Mouse (Mus musculus): ENCODE results near the gene Add3. TPM values are rescaled to one million over a fixed set of nuclear protein-coding genes. Genes with fewer than 3 reads are reported as not detected.

Add3 gene
- total and polyA plus RNA-seq, 3 experiments = 16.3 to 18.4 (median 16.4) TPM

- no peak for TF ChIP-seq MXI1 (IDR thresholded peaks at IDR 0.05; ENCODE audit: low read depth, low read length)
- TF ChIP-seq NELFE (IDR thresholded peaks at IDR 0.05; ENCODE audit: low read depth, low read length) = no peak
- no peak for TF ChIP-seq MAX (IDR thresholded peaks at IDR 0.05; ENCODE audit: low read length)
- no peak for TF ChIP-seq ETS1 (conservative IDR thresholded peaks at IDR 0.05; ENCODE audit: low read depth, low read length)
- no peak for TF ChIP-seq TBP (conservative IDR thresholded peaks at IDR 0.05; ENCODE audit: low read depth, low read length)
- TF ChIP-seq MAFK (IDR thresholded peaks at IDR 0.05; ENCODE audit: insufficient replicate concordance, low read length) = no peak
- TF ChIP-seq PAX5 (IDR thresholded peaks at IDR 0.05; ENCODE audit: low read length) = no peak
- H3K4me3 ChIP-seq (replicated peaks in 1 of 3; ENCODE audit: low read depth in 2 of 3, low read length in 2 of 3, poor library complexity in 1 of 3) = no peak overlapping the region
Measured at GRCm38 (mm10) chr19:53206986-53207385, 66.7 kb downstream of the Add3 start.

GRCm38 (mm10) chr19:53208830-53209229, 68.6 kb downstream of the Add3 start:
- DNase-seq (ENCODE audit: extremely low read depth) = no peak
- dilution Hi-C loops (cut with MboI; ENCODE audit: extremely low pct_ligation_motif_present, extremely low pct_unique_long_range_greater_than_20kb, low sequenced_read_pairs) (no loop called here), in situ Hi-C loops (cut with MboI; ENCODE audit: low pct_ligation_motif_present, low pct_unique_long_range_greater_than_20kb, low sequenced_read_pairs) (no loop called here)
- Histone ChIP-seq H3K4me1 (ENCODE audit: control insufficient read depth in 1 of 2, insufficient read depth in 2 of 2) (peaks cover 3 to 53% of the 10 kb centered on the region in 2 experiments; a peak in 3 of 4 replicates), H3K27me3 (replicated peaks) (no peaks in the 10 kb centered on the region), H3K4me3 (replicated peaks in 1 of 3; ENCODE audit: low read depth in 2 of 3, low read length in 2 of 3, poor library complexity in 1 of 3) (no peak overlapping the region), H3K9ac (ENCODE audit: insufficient read depth, low read depth) (no peak overlapping the region), H3K9me3 (replicated peaks; ENCODE audit: low read length) (no peaks in the 10 kb centered on the region), H3K79me2 (replicated peaks; ENCODE audit: control insufficient read depth, extremely low read depth, insufficient read depth, poor library complexity, severe bottlenecking) (no peaks in the 10 kb centered on the region), H3K4me2 (ENCODE audit: insufficient read depth, low read depth, poor library complexity, severe bottlenecking) (no peak overlapping the region), H3K36me3 (replicated peaks in 1 of 2; ENCODE audit: control insufficient read depth in 1 of 2, insufficient read depth in 1 of 2, low read length in 1 of 2) (no peaks in the 10 kb centered on the region), H3K27ac (ENCODE audit: insufficient read depth, low read depth) (no peak overlapping the region)
- TF ChIP-seq TBP (conservative IDR thresholded peaks at IDR 0.05; ENCODE audit: low read depth, low read length) (no peak), USF2 (conservative IDR thresholded peaks at IDR 0.05; ENCODE audit: low read depth, low read length) (no peak), NRF1 (IDR thresholded peaks at IDR 0.05; ENCODE audit: low read depth, low read length) (peak; percentile 55), ELF1 (IDR thresholded peaks at IDR 0.05; ENCODE audit: low read depth, low read length) (peak; percentile 42; the same call in 1 of the 2 replicates)

More at GRCm38 (mm10) chr19:53206986-53207385, 66.7 kb downstream of the Add3 start:
- DNase-seq (ENCODE audit: extremely low read depth) = no peak
- Histone ChIP-seq H3K36me3 (replicated peaks in 1 of 2; ENCODE audit: control insufficient read depth in 1 of 2, insufficient read depth in 1 of 2, low read length in 1 of 2) (no peaks in the 10 kb centered on the region), H3K27me3 (replicated peaks) (no peaks in the 10 kb centered on the region), H3K4me2 (ENCODE audit: insufficient read depth, low read depth, poor library complexity, severe bottlenecking) (no peak overlapping the region), H3K79me2 (replicated peaks; ENCODE audit: control insufficient read depth, extremely low read depth, insufficient read depth, poor library complexity, severe bottlenecking) (no peaks in the 10 kb centered on the region), H3K27ac (ENCODE audit: insufficient read depth, low read depth) (no peak overlapping the region), H3K9ac (ENCODE audit: insufficient read depth, low read depth) (no peak overlapping the region), H3K9me3 (replicated peaks; ENCODE audit: low read length) (peaks cover 3% of the 10 kb centered on the region), H3K4me1 (ENCODE audit: control insufficient read depth in 1 of 2, insufficient read depth in 2 of 2) (peaks cover 3 to 41% of the 10 kb centered on the region in 2 experiments; a peak in 3 of 4 replicates)
- dilution Hi-C loops (cut with MboI; ENCODE audit: extremely low pct_ligation_motif_present, extremely low pct_unique_long_range_greater_than_20kb, low sequenced_read_pairs) (no loop called here), in situ Hi-C loops (cut with MboI; ENCODE audit: low pct_ligation_motif_present, low pct_unique_long_range_greater_than_20kb, low sequenced_read_pairs) (no loop called here)

GRCm38 (mm10) chr19:53210251-53210650, 70.0 kb downstream of the Add3 start:
- Histone ChIP-seq H3K27me3 (replicated peaks) (no peaks in the 10 kb centered on the region), H3K9ac (ENCODE audit: insufficient read depth, low read depth) (no peak overlapping the region), H3K79me2 (replicated peaks; ENCODE audit: control insufficient read depth, extremely low read depth, insufficient read depth, poor library complexity, severe bottlenecking) (no peaks in the 10 kb centered on the region), H3K27ac (ENCODE audit: insufficient read depth, low read depth) (no peak overlapping the region), H3K4me2 (ENCODE audit: insufficient read depth, low read depth, poor library complexity, severe bottlenecking) (no peak overlapping the region), H3K9me3 (replicated peaks; ENCODE audit: low read length) (no peaks in the 10 kb centered on the region), H3K4me1 (ENCODE audit: control insufficient read depth in 1 of 2, insufficient read depth in 2 of 2) (peaks cover 3 to 67% of the 10 kb centered on the region in 2 experiments; a peak in 3 of 4 replicates), H3K4me3 (replicated peaks in 1 of 3; ENCODE audit: low read depth in 2 of 3, low read length in 2 of 3, poor library complexity in 1 of 3) (no peak overlapping the region), H3K36me3 (replicated peaks in 1 of 2; ENCODE audit: control insufficient read depth in 1 of 2, insufficient read depth in 1 of 2, low read length in 1 of 2) (no peaks in the 10 kb centered on the region)
- in situ Hi-C loops (cut with MboI; ENCODE audit: low pct_ligation_motif_present, low pct_unique_long_range_greater_than_20kb, low sequenced_read_pairs) (no loop called here), dilution Hi-C loops (cut with MboI; ENCODE audit: extremely low pct_ligation_motif_present, extremely low pct_unique_long_range_greater_than_20kb, low sequenced_read_pairs) (no loop called here)
- DNase-seq (ENCODE audit: extremely low read depth) = no peak
- TF ChIP-seq ELF1 (IDR thresholded peaks at IDR 0.05; ENCODE audit: low read depth, low read length) (no peak), MAZ (IDR thresholded peaks at IDR 0.05; ENCODE audit: low read depth, low read length) (no peak), JUND (conservative IDR thresholded peaks at IDR 0.05; ENCODE audit: low read depth, low read length) (no peak), ETS1 (conservative IDR thresholded peaks at IDR 0.05; ENCODE audit: low read depth, low read length) (no peak), CHD1 (IDR thresholded peaks at IDR 0.05; ENCODE audit: low read depth, low read length) (no peak), POLR2AphosphoS2 (IDR thresholded peaks at IDR 0.05; ENCODE audit: low read depth, low read length) (no peak), RCOR1 (conservative IDR thresholded peaks at IDR 0.05; ENCODE audit: low read depth, low read length) (no peak), ZMIZ1 (IDR thresholded peaks at IDR 0.05; ENCODE audit: low read depth, low read length) (no peak), JUN (IDR thresholded peaks at IDR 0.05; ENCODE audit: insufficient read depth, low read depth, low read length) (no peak), TBP (conservative IDR thresholded peaks at IDR 0.05; ENCODE audit: low read depth, low read length) (no peak), MEF2A (IDR thresholded peaks at IDR 0.05; ENCODE audit: borderline replicate concordance, low read depth, low read length) (no peak), SMC3 (IDR thresholded peaks at IDR 0.05; ENCODE audit: low read depth, low read length) (no peak), POLR2A (IDR thresholded peaks at IDR 0.05; ENCODE audit: low read depth, low read length) (no peak), ZKSCAN1 (IDR thresholded peaks at IDR 0.05; ENCODE audit: borderline replicate concordance, low read depth, low read length) (no peak), RAD21 (IDR thresholded peaks at IDR 0.05; ENCODE audit: low read depth, low read length) (no peak), IRF4 (IDR thresholded peaks at IDR 0.05; ENCODE audit: low read depth, low read length) (no peak), BHLHE40 (IDR thresholded peaks at IDR 0.05; ENCODE audit: low read depth, low read length) (no peak), MAX (IDR thresholded peaks at IDR 0.05; ENCODE audit: low read length) (no peak), ZC3H11A (IDR thresholded peaks at IDR 0.05; ENCODE audit: low read depth, low read length) (no peak)
